Mouse (Mus musculus): Measurements from ENCODE around the gene 1700013G24Rik. TPM values are rescaled to one million over a fixed set of nuclear protein-coding genes. Genes with fewer than 3 reads are reported as not detected.

Gene 1700013G24Rik
- polyA plus RNA-seq, 1 experiment from 2014 or later, result not detected

GRCm38 (mm10) chr4:137480191-137480992, 27.3 kb downstream of the 1700013G24Rik start:
- peak overlapping the region; percentile 86 for H3K27ac ChIP-seq
- WGBS, result 28% methylated on average over 19 of the region's 19 CpGs
- no peaks in the 10 kb centered on the region for H3K36me3 ChIP-seq
- H3K4me1 ChIP-seq (replicated peaks), result peaks cover 89% of the 10 kb centered on the region
- no peaks in the 10 kb centered on the region for H3K9me3 ChIP-seq
- H3K9ac ChIP-seq, result peak overlapping the region; percentile 30; the same call in 1 of the 2 replicates
- H3K4me2 ChIP-seq (replicated peaks), result peak overlapping the region; percentile 46
- H3K27me3 ChIP-seq (replicated peaks), result no peaks in the 10 kb centered on the region
- peak; percentile 57 for ATAC-seq
- H3K4me3 ChIP-seq (replicated peaks), result 0 out of 2 replicates have a peak overlapping the region, but pooled peaks have one; percentile 6

DNA sequence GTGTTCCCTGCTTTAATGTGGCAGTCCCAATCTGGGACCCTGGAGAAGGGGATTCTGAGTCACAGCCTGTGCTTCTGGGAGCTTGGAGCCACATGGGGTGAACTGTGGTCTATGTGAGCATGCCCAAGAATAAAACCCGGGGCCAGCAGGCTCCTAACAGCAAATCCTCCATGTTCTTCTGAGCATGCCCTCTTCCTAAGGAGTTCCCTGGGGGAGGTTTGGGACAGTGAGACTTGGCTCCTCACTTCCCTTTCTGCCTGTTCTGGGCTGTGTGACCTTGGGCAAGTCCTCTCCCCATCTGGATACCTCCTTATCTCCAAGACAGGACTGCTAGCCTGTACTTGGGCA, 27.9 kb downstream of the 1700013G24Rik start:
- ATAC-seq, result no peak
- peaks cover 89% of the 10 kb centered on the region for H3K4me1 ChIP-seq (replicated peaks)
- no peak overlapping the region for H3K9ac ChIP-seq
- H3K4me2 ChIP-seq (replicated peaks), result peak overlapping the region; percentile 46
- no peak overlapping the region for H3K4me3 ChIP-seq (replicated peaks)
- no peaks in the 10 kb centered on the region for H3K27me3 ChIP-seq (replicated peaks)
- WGBS, result 7% methylated on average over 1 of the region's 1 CpGs
- no peaks in the 10 kb centered on the region for H3K9me3 ChIP-seq
- H3K36me3 ChIP-seq, result no peaks in the 10 kb centered on the region
- H3K27ac ChIP-seq, result peak overlapping the region; percentile 86

DNA sequence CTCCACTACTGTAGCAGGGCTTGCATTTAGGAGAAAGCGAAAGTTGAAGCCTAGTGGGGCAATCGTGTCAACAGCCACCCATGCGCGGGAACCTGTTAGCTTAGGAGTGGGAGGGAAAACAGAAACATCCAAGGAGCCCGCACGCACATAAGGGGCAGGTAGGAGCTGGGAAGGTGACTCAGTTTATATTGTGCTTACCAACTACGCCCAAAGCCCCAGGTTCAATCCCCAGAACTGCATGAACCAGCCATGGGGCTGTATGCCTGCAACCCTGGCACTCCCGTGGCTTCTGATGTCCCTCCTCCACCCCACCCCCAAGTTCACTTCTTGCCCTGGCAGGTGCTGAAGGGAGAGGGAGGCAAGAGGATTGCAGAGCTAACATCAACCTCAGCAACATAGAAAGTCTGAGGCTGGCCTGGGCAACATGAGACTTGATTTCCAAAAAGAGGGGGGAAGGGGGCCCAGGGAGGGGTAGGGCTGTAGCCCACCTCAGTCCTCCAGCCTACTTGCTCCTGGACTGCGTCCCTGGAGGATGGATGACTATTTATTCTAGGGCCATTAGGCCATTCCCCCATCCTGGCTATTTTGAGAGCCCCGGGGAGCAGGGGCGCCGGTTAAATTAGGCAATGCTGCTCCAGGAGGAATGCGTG, 28.4 kb downstream of the 1700013G24Rik start:
- WGBS, result 44% methylated on average over 13 of the region's 13 CpGs

DNA sequence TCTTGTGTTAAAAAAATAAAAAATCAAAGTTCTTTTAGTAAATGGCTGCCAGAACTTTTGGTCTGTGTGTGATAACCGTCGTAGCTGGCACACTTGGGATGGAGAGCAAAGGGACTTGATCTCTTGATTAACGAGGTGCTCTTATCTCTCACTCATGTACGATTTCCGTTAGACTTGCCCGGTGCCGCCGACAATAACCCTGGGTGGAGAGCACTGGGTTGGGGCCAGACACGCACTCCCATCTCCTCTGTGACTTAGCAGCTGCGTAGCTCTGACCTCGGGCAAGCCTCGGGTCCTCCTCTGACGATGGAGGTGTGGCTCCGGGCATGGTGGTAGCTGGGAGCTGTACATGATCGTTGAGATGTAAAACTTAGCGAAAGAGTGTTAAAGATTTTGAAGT, 30.8 kb downstream of the 1700013G24Rik start:
- no peaks in the 10 kb centered on the region for H3K27me3 ChIP-seq (replicated peaks)
- no peak overlapping the region for H3K9ac ChIP-seq
- no peak for ATAC-seq
- no peak overlapping the region for H3K4me2 ChIP-seq (replicated peaks)
- no peak overlapping the region for H3K4me3 ChIP-seq (replicated peaks)
- H3K9me3 ChIP-seq, result no peaks in the 10 kb centered on the region
- peaks cover 89% of the 10 kb centered on the region for H3K4me1 ChIP-seq (replicated peaks)
- peak overlapping the region; percentile 54 for H3K27ac ChIP-seq
- no peaks in the 10 kb centered on the region for H3K36me3 ChIP-seq
- 50% methylated on average over 16 of the region's 16 CpGs for WGBS

More for the DNA sequence above, 28.4 kb downstream of the 1700013G24Rik start:
- Histone ChIP-seq H3K9ac (peak overlapping the region; percentile 3; the same call in 1 of the 2 replicates), H3K36me3 (no peaks in the 10 kb centered on the region), H3K4me3 (replicated peaks) (no peak overlapping the region), H3K4me2 (replicated peaks) (peak overlapping the region; percentile 46), H3K4me1 (replicated peaks) (peaks cover 89% of the 10 kb centered on the region), H3K9me3 (no peaks in the 10 kb centered on the region), H3K27ac (peak overlapping the region; percentile 86), H3K27me3 (replicated peaks) (no peaks in the 10 kb centered on the region)
- ATAC-seq, result no peak

- Histone ChIP-seq H3K4me2 (replicated peaks) (no peak overlapping the region), H3K4me3 (replicated peaks) (no peak overlapping the region), H3K4me1 (replicated peaks) (peaks cover 88% of the 10 kb centered on the region), H3K36me3 (no peaks in the 10 kb centered on the region), H3K9me3 (no peaks in the 10 kb centered on the region), H3K27me3 (replicated peaks) (no peaks in the 10 kb centered on the region), H3K9ac (no peak overlapping the region), H3K27ac (peak overlapping the region; percentile 54)
- ATAC-seq, result no peak
- 67% methylated on average over 7 of the region's 7 CpGs for WGBS
Observed at GRCm38 (mm10) chr4:137484586-137484985, 31.5 kb downstream of the 1700013G24Rik start.

DNA sequence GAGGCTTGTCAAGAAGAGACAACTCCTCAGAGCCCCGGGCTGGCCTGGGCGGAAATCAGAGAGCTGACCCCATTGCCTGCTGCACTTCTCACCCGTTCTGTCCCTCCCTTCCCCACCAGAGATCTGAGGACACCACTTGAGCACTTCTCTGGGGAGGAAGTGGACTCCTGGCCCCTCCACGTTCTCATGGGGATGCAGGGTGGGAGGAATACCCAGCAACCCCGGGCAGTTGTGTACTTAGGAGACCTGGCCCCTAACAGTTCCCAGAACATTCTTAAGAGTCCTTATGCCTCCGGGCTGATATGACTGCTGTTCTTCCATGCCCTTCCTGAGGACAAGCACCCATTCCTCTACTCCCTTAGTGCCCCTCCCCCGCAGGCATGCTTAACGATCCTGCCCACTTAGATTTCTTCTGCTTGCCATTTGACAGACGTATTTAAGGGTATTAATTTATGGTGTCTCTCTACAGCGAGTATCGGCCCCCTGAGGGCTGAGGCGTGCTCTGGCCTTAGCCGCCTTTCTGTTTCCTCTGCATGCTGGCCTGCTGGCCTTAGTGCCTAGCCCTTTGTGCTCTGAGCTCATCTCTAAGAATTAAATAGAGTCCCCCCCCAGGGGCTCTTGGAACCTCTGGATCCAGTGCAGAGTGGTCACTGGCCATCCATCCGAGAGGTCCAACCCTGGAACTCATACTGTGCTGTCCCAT, 32.3 kb downstream of the 1700013G24Rik start:
- Histone ChIP-seq H3K4me3 (replicated peaks) (no peak overlapping the region), H3K36me3 (no peaks in the 10 kb centered on the region), H3K4me2 (replicated peaks) (peak overlapping the region; percentile 29; the same call in 1 of the 2 replicates), H3K4me1 (replicated peaks) (peaks cover 90% of the 10 kb centered on the region), H3K9me3 (no peaks in the 10 kb centered on the region), H3K27me3 (replicated peaks) (no peaks in the 10 kb centered on the region), H3K27ac (peak overlapping the region; percentile 68; the same call in 1 of the 2 replicates), H3K9ac (peak overlapping the region; percentile 5; the same call in 1 of the 2 replicates)
- ATAC-seq, result no peak
- 32% methylated on average over 14 of the region's 14 CpGs for WGBS

DNA sequence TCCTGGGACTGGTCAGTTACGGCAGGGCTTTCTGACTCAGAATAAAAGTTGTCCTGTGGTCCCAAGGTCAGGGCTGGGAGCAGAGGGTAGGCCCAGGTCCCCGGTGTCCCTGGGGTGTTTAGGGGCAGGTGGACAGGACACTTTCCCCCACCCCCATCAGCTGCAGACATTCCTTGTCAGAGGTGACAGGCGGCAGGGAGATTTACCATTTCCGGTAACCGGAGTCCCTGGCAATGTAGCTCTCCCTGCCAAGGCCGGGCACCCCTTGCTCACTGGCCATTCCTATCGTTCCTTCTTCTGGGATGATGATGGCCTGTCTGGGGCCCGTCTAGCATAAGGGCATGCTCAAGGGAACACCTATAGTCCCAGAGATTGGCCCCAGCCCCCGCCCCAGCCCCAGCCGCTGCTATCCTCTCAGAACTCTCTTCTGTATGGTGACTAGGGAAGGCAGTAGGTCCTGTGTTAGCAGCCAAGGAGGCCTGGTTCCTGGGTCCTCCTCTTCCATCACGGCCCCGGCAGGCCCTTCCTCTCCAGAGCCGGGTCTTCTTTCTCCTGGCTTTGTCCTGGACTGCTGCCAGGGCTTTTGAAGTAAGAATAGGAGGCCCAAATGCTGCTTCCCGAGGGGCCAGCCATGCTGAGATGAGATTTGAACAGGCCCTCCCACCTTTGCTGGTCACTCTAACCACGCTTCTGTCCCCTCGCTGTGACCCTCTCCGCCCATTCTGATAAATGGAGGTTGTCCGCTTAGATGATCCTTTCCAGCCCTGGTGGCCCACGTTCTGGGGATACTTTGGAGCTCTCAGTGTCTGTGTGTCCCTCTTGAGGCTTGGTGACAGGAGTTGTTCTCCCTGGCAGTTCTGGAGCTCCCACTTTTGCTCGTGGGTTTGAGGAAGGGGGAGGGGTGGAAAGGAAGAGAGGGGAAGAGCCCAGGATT, 33.3 kb downstream of the 1700013G24Rik start:
- whole genome bisulfite sequencing, result 31% methylated on average over 20 of the region's 20 CpGs
- Histone ChIP-seq H3K4me3 (replicated peaks) (no peak overlapping the region), H3K27ac (peak overlapping the region; percentile 68), H3K9ac (peak overlapping the region; percentile 20), H3K36me3 (no peaks in the 10 kb centered on the region), H3K4me2 (replicated peaks) (peak overlapping the region; percentile 29), H3K9me3 (no peaks in the 10 kb centered on the region), H3K4me1 (replicated peaks) (peaks cover 80% of the 10 kb centered on the region), H3K27me3 (replicated peaks) (no peaks in the 10 kb centered on the region)
- no peak for ATAC-seq

DNA sequence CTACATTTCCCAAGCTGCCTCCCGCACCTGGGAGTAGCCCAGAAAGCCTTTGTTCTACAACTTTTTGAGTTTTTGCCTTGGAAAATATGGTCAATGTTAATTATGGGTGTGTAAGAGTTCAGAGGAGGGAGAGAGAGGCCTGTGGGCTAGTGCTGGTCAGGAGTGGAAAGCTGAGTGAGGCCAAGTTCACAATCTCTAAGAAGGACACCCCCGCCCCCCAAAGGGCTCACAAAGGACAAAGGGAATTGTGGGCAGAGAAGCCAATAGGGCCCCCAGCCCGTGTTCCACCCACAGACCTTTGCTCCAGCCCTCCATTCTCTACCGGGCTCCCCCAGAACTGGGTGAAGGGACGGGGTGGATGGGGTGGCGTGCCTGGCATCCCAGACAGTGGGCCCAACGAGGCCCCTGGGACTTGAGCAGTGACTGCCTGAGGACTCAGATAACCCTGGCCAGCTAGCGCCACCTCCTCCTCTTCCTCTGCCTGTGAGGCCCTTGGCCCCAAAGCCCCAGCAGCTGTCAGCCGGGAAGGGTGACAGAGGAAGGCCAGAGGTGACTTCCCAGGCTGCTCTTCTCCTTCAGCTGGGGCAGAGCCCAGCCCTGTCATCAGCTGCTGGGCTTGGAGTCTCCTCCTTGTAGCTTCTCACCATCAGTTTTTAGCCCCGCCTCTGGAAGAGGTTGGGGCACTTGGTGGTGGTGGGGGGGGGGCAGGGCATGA, 34.4 kb downstream of the 1700013G24Rik start:
- Histone ChIP-seq H3K4me3 (replicated peaks) (no peak overlapping the region), H3K27me3 (replicated peaks) (no peaks in the 10 kb centered on the region), H3K27ac (peak overlapping the region; percentile 93), H3K9ac (0 out of 2 replicates have a peak overlapping the region, but pooled peaks have one; percentile 28), H3K4me1 (replicated peaks) (peaks cover 70% of the 10 kb centered on the region), H3K9me3 (no peaks in the 10 kb centered on the region), H3K36me3 (no peaks in the 10 kb centered on the region), H3K4me2 (replicated peaks) (peak overlapping the region; percentile 26; the same call in 1 of the 2 replicates)
- WGBS, result 29% methylated on average over 10 of the region's 10 CpGs
- ATAC-seq, result peak; percentile 48

- Histone ChIP-seq H3K9me3 (no peaks in the 10 kb centered on the region), H3K4me1 (replicated peaks) (peaks cover 68% of the 10 kb centered on the region), H3K27ac (peak overlapping the region; percentile 93), H3K4me2 (replicated peaks) (peak overlapping the region; percentile 29), H3K9ac (no peak overlapping the region), H3K4me3 (replicated peaks) (no peak overlapping the region), H3K36me3 (no peaks in the 10 kb centered on the region), H3K27me3 (replicated peaks) (no peaks in the 10 kb centered on the region)
- 34% methylated on average over 11 of the region's 11 CpGs for whole genome bisulfite sequencing
- ATAC-seq, result peak; percentile 24; the same call in 1 of the 2 replicates
Observed at GRCm38 (mm10) chr4:137488038-137488437, 35.0 kb downstream of the 1700013G24Rik start.

GRCm38 (mm10) chr4:137488571-137489303, 35.7 kb downstream of the 1700013G24Rik start:
- ATAC-seq, result peak; percentile 71
- Histone ChIP-seq H3K4me2 (replicated peaks) (peak overlapping the region; percentile 29), H3K4me1 (replicated peaks) (peaks cover 68% of the 10 kb centered on the region), H3K36me3 (no peaks in the 10 kb centered on the region), H3K27ac (peak overlapping the region; percentile 93), H3K4me3 (replicated peaks) (no peak overlapping the region), H3K9ac (peak overlapping the region; percentile 29; the same call in 1 of the 2 replicates), H3K27me3 (replicated peaks) (no peaks in the 10 kb centered on the region), H3K9me3 (no peaks in the 10 kb centered on the region)
- 21% methylated on average over 12 of the region's 12 CpGs for WGBS
